Mouse (Mus musculus) kidney, postnatal 0 days (tissue): ENCODE measurements around the gene Stub1. TPM values are rescaled to one million over a fixed set of nuclear protein-coding genes. Genes with fewer than 3 reads are reported as not detected.
A peak's percentile ranks its signal among the peaks of the same experiment; 100 is the strongest.

Experiments
- ATAC-seq: fragments of 200-750 bp; cut with Nextera tagmentation; replicated peaks from 2 replicates; pipeline ENCODE4 v1.8.0; 2017; ENCODE audit warnings: low read depth, moderate number of reproducible peaks, moderate TSS enrichment, moderate library complexity; ENCODE audit not compliant: low FRiP score
- DNase-seq: peaks from one replicate; pipeline ENCODE4 v3.0.0-alpha.2; 2016; ENCODE audit warnings: low spot score
- H3K27ac ChIP-seq: fragments of 300-500 bp; sonication (generic); 2 replicates; pipeline ENCODE4 v1.5.1; 2014; ENCODE audit warnings: mild to moderate bottlenecking
- H3K27me3 ChIP-seq: fragments of 300-500 bp; sonication (generic); 2 replicates; pipeline ENCODE4 v1.6.1; 2014; ENCODE audit warnings: low read length, mixed read lengths; ENCODE audit not compliant: insufficient read depth
- H3K36me3 ChIP-seq: fragments of 300-500 bp; sonication (generic); 2 replicates; pipeline ENCODE4 v1.6.1; 2014; ENCODE audit warnings: low read length, mixed read lengths; ENCODE audit not compliant: insufficient read depth
- H3K4me1 ChIP-seq: fragments of 300-500 bp; sonication (generic); replicated peaks from 2 replicates; pipeline ENCODE4 v1.6.1; 2014; ENCODE audit warnings: antibody characterized with exemption, low read length, mixed read lengths; ENCODE audit not compliant: insufficient read depth
- H3K4me2 ChIP-seq: fragments of 300-500 bp; sonication (generic); 2 replicates; pipeline ENCODE4 v1.6.1; 2014; ENCODE audit warnings: mild to moderate bottlenecking, low read length, moderate library complexity, mixed read lengths
- H3K4me3 ChIP-seq: fragments of 300-500 bp; sonication (generic); replicated peaks from 2 replicates; pipeline ENCODE4 v1.5.1; 2014; ENCODE audit warnings: low read depth, low read length
- H3K9ac ChIP-seq: fragments of 300-500 bp; sonication (generic); 2 replicates; pipeline ENCODE4 v1.6.1; 2014; ENCODE audit warnings: low read depth, low read length
- H3K9me3 ChIP-seq: fragments of 300-500 bp; sonication (generic); replicated peaks from 2 replicates; pipeline ENCODE4 v1.6.1; 2016; ENCODE audit warnings: low read length, inconsistent platforms, mixed read lengths
- CTCF ChIP-seq: IDR thresholded peaks from 2 replicates; pipeline ENCODE4 v1.5.1; 2016; ENCODE audit warnings: antibody characterized with exemption, low read depth, mild to moderate bottlenecking, moderate library complexity
- WGBS: fragments of 180-500 bp; shearing (Covaris S2); extraction: QIAGEN DNeasy Blood & Tissue Kit; methylation state at CpG from one replicate; pipeline ENCODE4 v1.1.7; 2014; 5-methylcytosine and 5-hydroxymethylcytosine counted together
- polyA plus RNA-seq: library from polyadenylated mRNA; unstranded; fragments of >200 nt; fragmentation: Nextera tagmentation; extraction: Ambion mirVana; gene quantifications from 2 replicates; pipeline ENCODE4 v1.2.1, GENCODE M21; 2015

Stub1 gene
- polyA plus RNA-seq, 1 experiment from 2014 or later = 267 TPM

GRCm38 (mm10) chr17:25835301-25835700 lies 2.1 kb upstream of the Stub1 start:
- H3K4me2 ChIP-seq = peak overlapping the region; percentile 92
- H3K27ac ChIP-seq = no peak overlapping the region
- H3K4me3 ChIP-seq = no peak overlapping the region
- DNase-seq = no peak
- WGBS = 94% methylated on average over 7 of the region's 7 CpGs
- no peaks in the 10 kb centered on the region for H3K27me3 ChIP-seq
- peaks cover 33% of the 10 kb centered on the region for H3K36me3 ChIP-seq
- H3K4me1 ChIP-seq = peaks cover 45% of the 10 kb centered on the region
- no peaks in the 10 kb centered on the region for H3K9me3 ChIP-seq
- no peak for TF ChIP-seq CTCF
- peak overlapping the region; percentile 76; the same call in 1 of the 2 replicates for H3K9ac ChIP-seq
- ATAC-seq = no peak

DNA sequence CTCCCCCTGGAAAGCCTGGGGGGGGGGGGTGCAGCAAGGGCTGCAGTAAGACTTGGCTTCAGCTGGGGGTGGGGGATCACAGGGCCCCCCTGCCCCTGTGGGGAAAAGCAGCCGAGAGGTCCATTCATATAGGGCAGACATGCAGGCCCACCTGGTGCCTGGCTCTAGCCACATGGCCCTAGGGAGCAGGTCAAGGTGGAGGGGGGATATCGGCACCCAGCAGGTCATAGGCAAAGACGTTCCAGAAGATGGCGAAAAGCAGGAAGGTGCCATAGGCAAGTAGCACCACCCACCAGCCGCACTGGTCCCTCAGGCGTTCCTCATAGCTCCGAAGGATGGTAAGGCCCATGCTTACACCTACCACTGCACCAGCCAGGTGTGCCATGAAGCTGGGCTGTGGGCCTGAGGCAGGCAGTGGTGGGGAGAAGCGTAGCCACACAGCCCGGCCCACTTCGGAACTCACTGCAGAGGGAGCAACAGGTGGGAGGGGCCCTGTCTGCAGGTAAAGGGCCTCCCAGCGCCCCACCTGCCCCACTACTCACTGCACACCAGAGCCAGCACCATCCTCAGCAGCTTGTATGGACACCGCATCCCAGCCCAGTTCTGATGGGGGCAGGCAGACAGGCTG lies 1.5 kb upstream of the Stub1 start:
- H3K36me3 ChIP-seq = peaks cover 30% of the 10 kb centered on the region; the same call in 1 of the 2 replicates
- peak overlapping the region; percentile 81 for H3K4me3 ChIP-seq
- H3K27ac ChIP-seq = peak overlapping the region; percentile 99
- H3K9me3 ChIP-seq = no peaks in the 10 kb centered on the region
- ATAC-seq = no peak
- no peaks in the 10 kb centered on the region for H3K27me3 ChIP-seq
- peaks cover 50% of the 10 kb centered on the region for H3K4me1 ChIP-seq
- WGBS = 75% methylated on average over 12 of the region's 12 CpGs
- no peak for DNase-seq
- peak overlapping the region; percentile 92 for H3K4me2 ChIP-seq
- no peak for TF ChIP-seq CTCF
- peak overlapping the region; percentile 76 for H3K9ac ChIP-seq

DNA sequence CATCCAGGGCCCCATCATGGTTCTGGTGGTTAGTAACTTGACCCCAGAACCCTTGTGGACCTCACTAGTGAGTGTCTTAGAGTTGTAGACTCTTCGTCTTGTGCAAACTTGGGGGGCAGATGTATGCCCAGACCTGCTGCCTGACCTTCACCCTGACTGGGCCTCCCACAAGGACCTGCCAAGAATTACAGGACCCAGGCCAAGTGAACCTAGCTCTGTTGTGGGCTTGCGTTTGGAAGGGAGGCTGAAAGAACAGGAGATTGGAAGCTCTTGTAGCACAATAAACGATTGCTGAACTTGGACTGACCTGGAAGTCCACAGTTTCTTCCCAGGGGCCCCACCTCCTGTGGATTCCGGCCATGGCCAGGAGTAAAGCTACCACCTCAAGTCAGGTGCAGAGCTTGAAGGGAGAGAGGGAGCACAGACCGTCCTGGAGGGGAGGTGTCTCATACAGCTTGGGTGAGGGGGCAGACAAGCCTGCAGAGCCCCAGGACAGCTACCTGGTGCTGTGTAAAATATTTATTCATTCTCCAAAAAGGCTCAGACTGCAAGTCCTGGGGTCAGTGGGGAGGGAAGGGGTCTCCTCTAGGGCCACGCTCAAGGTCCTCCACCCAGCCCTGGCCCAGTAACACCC lies 874 bp upstream of the Stub1 start:
- peak overlapping the region; percentile 76 for H3K9ac ChIP-seq
- peaks cover 54% of the 10 kb centered on the region for H3K4me1 ChIP-seq
- no peak for ATAC-seq
- TF ChIP-seq CTCF = no peak
- H3K27ac ChIP-seq = peak overlapping the region; percentile 99
- H3K9me3 ChIP-seq = no peaks in the 10 kb centered on the region
- H3K27me3 ChIP-seq = no peaks in the 10 kb centered on the region
- peak overlapping the region; percentile 92 for H3K4me2 ChIP-seq
- peaks cover 24% of the 10 kb centered on the region; the same call in 1 of the 2 replicates for H3K36me3 ChIP-seq
- WGBS = 9% methylated on average over 6 of the region's 6 CpGs
- peak overlapping the region; percentile 81 for H3K4me3 ChIP-seq
- DNase-seq = peak; percentile 26

DNA sequence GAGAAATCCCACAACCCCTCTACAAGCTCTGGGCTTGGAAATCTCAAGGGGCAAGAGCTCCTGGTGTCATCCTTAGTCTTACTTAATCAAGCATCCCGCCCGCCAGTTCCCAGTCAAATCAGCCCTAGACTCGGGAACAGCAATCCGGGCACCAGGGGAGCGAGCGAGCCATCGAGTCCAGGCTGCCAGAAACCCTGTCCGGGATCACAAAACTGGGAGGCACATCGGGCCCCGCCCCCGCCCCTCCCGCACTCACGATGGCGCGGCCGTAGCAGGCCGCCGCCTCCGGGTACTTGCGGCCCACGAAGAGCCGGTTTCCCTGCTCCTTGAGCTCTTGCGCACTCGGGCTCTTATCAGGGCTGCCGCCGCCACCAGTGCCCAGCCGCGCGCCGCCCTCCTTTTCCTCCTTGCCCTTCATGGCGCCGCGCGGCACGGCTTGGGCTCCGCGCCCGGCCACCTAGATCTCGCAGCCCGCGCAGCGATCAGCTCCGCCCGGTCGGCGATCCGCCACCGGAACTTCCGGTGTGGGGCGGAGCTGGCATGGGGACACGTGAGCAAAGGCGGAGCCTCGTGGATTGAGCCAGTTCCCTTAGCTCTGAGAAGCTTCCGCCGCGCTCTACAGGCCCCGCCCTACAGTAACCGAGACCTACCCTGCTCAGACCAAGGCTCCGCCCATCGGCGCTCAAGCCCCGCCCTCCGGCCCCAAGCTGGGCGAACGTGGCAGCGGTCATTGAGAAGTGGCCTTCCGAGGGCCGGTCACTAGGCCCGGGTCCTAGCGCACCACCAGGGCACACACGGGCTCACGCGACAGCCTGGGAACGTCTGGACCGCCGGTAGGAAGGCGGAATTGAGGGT lies 541 bp downstream of the Stub1 start:
- Histone ChIP-seq H3K27me3 (no peaks in the 10 kb centered on the region), H3K36me3 (peaks cover 21% of the 10 kb centered on the region; the same call in 1 of the 2 replicates), H3K4me3 (peak overlapping the region; percentile 81), H3K9me3 (no peaks in the 10 kb centered on the region), H3K4me1 (peaks cover 59% of the 10 kb centered on the region), H3K27ac (peak overlapping the region; percentile 99), H3K9ac (peak overlapping the region; percentile 83), H3K4me2 (peak overlapping the region; percentile 92)
- DNase-seq = peak; percentile 100
- WGBS = under 1% methylated on average over 77 of the region's 77 CpGs
- peak; percentile 87 for ATAC-seq
- TF ChIP-seq CTCF = no peak

DNA sequence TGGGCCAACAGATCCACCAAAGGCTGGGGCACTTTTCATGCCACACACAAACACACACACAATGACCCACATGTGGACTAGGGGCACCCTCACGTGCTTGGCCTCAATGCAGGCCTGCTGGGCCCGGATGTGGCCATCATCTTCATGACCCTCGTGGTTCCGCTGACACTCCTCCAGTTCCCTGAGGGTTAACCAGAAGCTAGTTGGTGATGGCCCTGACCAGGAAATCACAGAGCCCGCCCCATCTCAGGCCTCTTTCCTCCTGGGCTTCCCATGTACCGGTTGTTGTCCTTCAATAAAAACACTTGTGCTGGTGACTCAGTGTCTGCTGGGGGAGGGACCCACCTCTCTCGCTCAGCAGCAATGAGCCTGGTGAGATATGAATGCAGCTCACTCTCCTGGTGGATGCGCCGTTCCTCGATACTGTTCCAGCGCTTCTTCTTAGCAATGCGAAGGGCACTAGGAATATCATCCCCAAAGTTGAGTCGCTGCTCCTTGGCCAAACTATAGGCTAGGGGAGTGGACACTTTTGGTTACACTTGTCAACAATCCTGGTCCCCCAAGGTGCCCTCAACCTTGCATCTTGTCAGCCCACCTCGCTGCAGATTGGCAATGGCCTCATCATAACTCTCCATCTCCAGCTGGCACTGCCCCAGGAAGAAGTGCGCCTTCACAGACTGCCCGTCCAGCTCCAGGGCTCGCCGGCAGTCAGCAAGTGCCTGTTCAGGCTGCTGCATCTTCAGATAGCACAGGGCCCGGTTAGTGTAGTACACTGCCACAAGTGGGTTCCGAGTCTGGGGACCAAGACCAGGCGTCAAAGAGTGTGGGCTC lies 1.5 kb downstream of the Stub1 start:
- Histone ChIP-seq H3K9ac (peak overlapping the region; percentile 83), H3K9me3 (no peaks in the 10 kb centered on the region), H3K4me3 (peak overlapping the region; percentile 81), H3K4me2 (peak overlapping the region; percentile 85), H3K27ac (peak overlapping the region; percentile 99), H3K27me3 (no peaks in the 10 kb centered on the region), H3K4me1 (peaks cover 53% of the 10 kb centered on the region), H3K36me3 (peaks cover 26% of the 10 kb centered on the region; the same call in 1 of the 2 replicates)
- DNase-seq = no peak
- no peak for TF ChIP-seq CTCF
- 47% methylated on average over 21 of the region's 21 CpGs for WGBS
- ATAC-seq = no peak
